Mouse (Mus musculus) brain, embryonic 14.5 days (tissue): ENCODE results near the gene Chd9.

Source experiments
- CTCF ChIP-seq: fragments of 200-500 bp; IDR thresholded peaks from 2 replicates; pipeline ENCODE4 v1.5.1; 2012; ENCODE audit warnings: inconsistent platforms, mild to moderate bottlenecking, moderate library complexity, borderline replicate concordance; ENCODE audit not compliant: insufficient read depth, insufficient read length; ENCODE audit errors: extremely low read depth
- POLR2A ChIP-seq: fragments of 200-500 bp; IDR thresholded peaks from 2 replicates; pipeline ENCODE4 v1.6.1; 2012; ENCODE audit warnings: mild to moderate bottlenecking, inconsistent platforms, borderline replicate concordance; ENCODE audit not compliant: poor library complexity, insufficient read depth, insufficient read length, severe bottlenecking; ENCODE audit errors: extremely low read depth

GRCm38 (mm10) chr8:91060555-91061471 is 232.7 kb downstream of the Chd9 start:
- TF ChIP-seq CTCF (no peak), POLR2A (no peak)
